Mouse (Mus musculus): ENCODE results near the gene P2ry12. TPM values are rescaled to one million over a fixed set of nuclear protein-coding genes. Genes with fewer than 3 reads are reported as not detected.

Gene P2ry12
- polyA plus RNA-seq, 1 experiment: 1.5 TPM

DNA sequence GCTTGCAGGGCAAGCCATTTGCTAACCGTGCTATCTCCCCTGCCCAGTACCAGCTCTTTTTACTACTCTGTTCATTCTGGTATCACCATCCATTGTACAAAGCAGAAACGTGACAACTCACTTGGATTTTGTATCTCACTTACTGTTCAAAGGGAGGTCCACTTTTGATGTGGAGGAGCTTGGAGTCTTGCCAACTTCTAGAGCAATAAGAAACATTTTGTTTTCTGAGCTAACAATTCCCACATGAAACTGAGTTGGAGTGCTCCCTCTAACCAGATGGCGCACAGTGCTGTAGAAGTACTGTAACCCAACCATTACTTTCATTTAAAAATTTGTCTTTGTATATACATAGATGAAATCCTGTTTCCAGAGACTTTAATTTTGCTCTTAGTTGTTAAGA lies 31.8 kb downstream of the P2ry12 start:
- H3K27ac ChIP-seq (ENCODE audit: insufficient read depth, low read depth, low read length): no peak overlapping the region
- no peaks in the 10 kb centered on the region for H3K27me3 ChIP-seq (replicated peaks; ENCODE audit: control insufficient read depth, insufficient read depth, low read length)
- no peak for TF ChIP-seq CTCF (conservative IDR thresholded peaks at IDR 0.05; ENCODE audit: insufficient read depth, insufficient read length, low read depth, low read length)
- no peak for TF ChIP-seq POLR2A (IDR thresholded peaks at IDR 0.05; ENCODE audit: low read depth, low read length)
- WGBS: 79% methylated on average over 3 of the region's 3 CpGs
- 0 out of 2 replicates have a peak, but pooled peaks cover 2% of the 10 kb centered on the region for H3K4me1 ChIP-seq (ENCODE audit: control insufficient read depth, insufficient read depth, low read length)
- no peak overlapping the region for H3K4me3 ChIP-seq (ENCODE audit: insufficient read depth, low read depth, low read length)
- no peak for DNase-seq
- no peaks in the 10 kb centered on the region for H3K36me3 ChIP-seq (ENCODE audit: control insufficient read depth, insufficient read depth, low read length)

DNA sequence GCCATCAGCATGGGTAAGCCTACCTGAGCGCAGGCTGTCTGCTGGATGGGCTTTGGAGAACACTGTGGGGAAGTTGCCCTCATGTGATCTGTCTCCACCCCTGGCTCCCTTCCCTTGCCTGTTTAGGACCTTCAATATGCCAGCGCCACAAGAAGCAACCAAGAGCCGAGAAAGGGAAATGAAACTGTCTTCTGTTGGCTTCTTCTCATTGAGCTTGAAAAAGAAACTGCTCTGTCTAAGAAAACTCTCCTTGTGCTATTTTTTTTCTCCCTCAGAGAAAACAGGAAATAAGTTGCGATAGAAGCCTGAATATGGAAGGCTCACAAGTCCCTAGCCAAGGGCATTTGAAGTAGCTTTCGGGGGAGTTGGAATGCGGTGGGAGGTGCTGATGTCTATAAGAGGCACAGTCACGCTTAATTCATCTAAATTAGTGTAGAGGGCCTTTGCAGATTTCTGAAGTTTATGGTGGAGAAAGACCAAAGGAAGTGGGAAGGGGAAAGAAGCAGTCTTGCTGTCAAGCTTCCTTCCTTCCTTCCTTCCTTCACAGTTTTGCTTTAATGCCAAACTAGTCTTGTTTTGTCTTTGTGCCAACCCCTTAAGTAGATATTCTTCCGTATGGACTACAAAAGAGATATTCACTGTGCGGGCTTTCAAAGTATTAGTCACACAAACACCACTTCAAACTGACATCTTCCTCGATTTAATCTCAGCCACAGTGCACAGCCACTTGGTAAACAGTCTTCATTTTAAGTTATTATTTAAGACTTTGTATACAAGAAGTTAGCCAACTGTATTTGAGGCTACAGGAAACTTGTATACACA lies 33.7 kb downstream of the P2ry12 start:
- TF ChIP-seq POLR2A (IDR thresholded peaks at IDR 0.05; ENCODE audit: low read depth, low read length): no peak
- no peak for TF ChIP-seq CTCF (conservative IDR thresholded peaks at IDR 0.05; ENCODE audit: insufficient read depth, insufficient read length, low read depth, low read length)
- Histone ChIP-seq H3K4me1 (ENCODE audit: control insufficient read depth, insufficient read depth, low read length) (0 out of 2 replicates have a peak, but pooled peaks cover 2% of the 10 kb centered on the region), H3K27ac (ENCODE audit: insufficient read depth, low read depth, low read length) (peak overlapping the region; percentile 80), H3K4me3 (ENCODE audit: insufficient read depth, low read depth, low read length) (no peak overlapping the region), H3K36me3 (ENCODE audit: control insufficient read depth, insufficient read depth, low read length) (no peaks in the 10 kb centered on the region), H3K27me3 (replicated peaks; ENCODE audit: control insufficient read depth, insufficient read depth, low read length) (no peaks in the 10 kb centered on the region)
- 40% methylated on average over 10 of the region's 10 CpGs for WGBS
- peak; percentile 53 for DNase-seq

DNA sequence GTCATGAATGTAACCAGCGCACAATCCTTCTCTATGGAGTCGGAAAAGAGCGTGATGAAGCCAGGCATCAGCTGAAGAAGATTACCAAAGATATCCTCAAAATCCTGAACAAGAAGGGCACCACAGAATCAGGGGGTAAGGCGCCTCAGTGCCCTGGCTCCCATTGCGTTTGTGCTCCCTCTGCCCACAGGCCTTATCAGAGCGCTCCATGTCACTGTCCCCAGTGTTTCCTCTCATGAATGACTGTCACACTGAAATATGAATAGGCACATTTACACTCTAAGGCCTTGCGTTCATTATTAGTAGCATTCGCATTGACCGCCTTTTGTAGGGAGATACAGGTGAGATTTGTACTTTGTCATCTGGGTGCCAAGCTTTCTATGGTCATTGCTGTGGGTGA lies 35.0 kb downstream of the P2ry12 start:
- 0 out of 2 replicates have a peak, but pooled peaks cover 2% of the 10 kb centered on the region for H3K4me1 ChIP-seq (ENCODE audit: control insufficient read depth, insufficient read depth, low read length)
- no peaks in the 10 kb centered on the region for H3K36me3 ChIP-seq (ENCODE audit: control insufficient read depth, insufficient read depth, low read length)
- WGBS: 96% methylated on average over 9 of the region's 9 CpGs
- no peak for TF ChIP-seq POLR2A (IDR thresholded peaks at IDR 0.05; ENCODE audit: low read depth, low read length)
- no peak for TF ChIP-seq CTCF (conservative IDR thresholded peaks at IDR 0.05; ENCODE audit: insufficient read depth, insufficient read length, low read depth, low read length)
- no peaks in the 10 kb centered on the region for H3K27me3 ChIP-seq (replicated peaks; ENCODE audit: control insufficient read depth, insufficient read depth, low read length)
- H3K27ac ChIP-seq (ENCODE audit: insufficient read depth, low read depth, low read length): no peak overlapping the region
- no peak for DNase-seq
- H3K4me3 ChIP-seq (ENCODE audit: insufficient read depth, low read depth, low read length): no peak overlapping the region

DNA sequence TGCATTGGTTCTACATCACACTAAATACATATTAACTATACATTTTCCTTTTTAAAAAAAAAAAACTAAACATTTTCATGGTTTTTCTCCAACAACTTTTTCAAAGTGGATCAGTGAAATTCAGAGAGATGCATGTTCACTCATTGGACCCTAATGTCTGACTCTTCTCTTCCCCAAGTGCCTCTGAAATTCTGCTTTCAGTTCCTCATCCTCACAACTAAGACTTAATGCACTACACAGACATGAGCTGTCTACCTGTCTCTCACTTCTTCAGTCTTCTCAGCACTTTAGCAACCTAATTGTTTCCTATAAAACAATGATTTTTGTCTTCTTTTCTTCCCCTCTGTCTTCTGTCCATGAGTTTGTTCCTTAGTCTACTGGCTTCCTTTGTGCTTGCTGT lies 37.3 kb downstream of the P2ry12 start:
- Histone ChIP-seq H3K4me1 (ENCODE audit: control insufficient read depth, insufficient read depth, low read length) (0 out of 2 replicates have a peak, but pooled peaks cover 2% of the 10 kb centered on the region), H3K27ac (ENCODE audit: insufficient read depth, low read depth, low read length) (no peak overlapping the region), H3K36me3 (ENCODE audit: control insufficient read depth, insufficient read depth, low read length) (no peaks in the 10 kb centered on the region), H3K27me3 (replicated peaks; ENCODE audit: control insufficient read depth, insufficient read depth, low read length) (no peaks in the 10 kb centered on the region), H3K4me3 (ENCODE audit: insufficient read depth, low read depth, low read length) (no peak overlapping the region)
- TF ChIP-seq POLR2A (IDR thresholded peaks at IDR 0.05; ENCODE audit: low read depth, low read length) (no peak), CTCF (conservative IDR thresholded peaks at IDR 0.05; ENCODE audit: insufficient read depth, insufficient read length, low read depth, low read length) (no peak)
- DNase-seq: no peak

DNA sequence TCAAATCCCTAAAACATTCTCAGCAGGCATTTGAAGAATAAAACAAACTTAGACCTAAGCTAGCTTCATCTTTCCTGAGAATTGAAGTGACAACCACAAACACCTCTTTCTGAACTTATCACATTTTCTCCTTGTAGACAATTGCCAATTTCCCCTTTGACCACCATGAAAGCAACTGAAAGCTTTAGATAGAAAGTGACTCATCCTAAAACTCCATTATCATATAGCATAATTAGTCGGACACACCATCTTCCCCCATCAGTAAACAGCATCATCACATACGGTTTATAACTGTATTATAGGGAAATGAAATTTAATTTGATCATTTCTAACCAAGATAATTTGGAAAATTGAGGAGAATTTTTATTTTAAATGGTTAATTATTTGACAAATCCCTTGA lies 40.4 kb downstream of the P2ry12 start:
- Histone ChIP-seq H3K27ac (ENCODE audit: insufficient read depth, low read depth, low read length) (no peak overlapping the region), H3K4me3 (ENCODE audit: insufficient read depth, low read depth, low read length) (no peak overlapping the region), H3K4me1 (ENCODE audit: control insufficient read depth, insufficient read depth, low read length) (no peaks in the 10 kb centered on the region), H3K36me3 (ENCODE audit: control insufficient read depth, insufficient read depth, low read length) (no peaks in the 10 kb centered on the region), H3K27me3 (replicated peaks; ENCODE audit: control insufficient read depth, insufficient read depth, low read length) (no peaks in the 10 kb centered on the region)
- no peak for DNase-seq
- TF ChIP-seq CTCF (conservative IDR thresholded peaks at IDR 0.05; ENCODE audit: insufficient read depth, insufficient read length, low read depth, low read length): no peak
- 86% methylated on average over 2 of the region's 2 CpGs for WGBS

DNA sequence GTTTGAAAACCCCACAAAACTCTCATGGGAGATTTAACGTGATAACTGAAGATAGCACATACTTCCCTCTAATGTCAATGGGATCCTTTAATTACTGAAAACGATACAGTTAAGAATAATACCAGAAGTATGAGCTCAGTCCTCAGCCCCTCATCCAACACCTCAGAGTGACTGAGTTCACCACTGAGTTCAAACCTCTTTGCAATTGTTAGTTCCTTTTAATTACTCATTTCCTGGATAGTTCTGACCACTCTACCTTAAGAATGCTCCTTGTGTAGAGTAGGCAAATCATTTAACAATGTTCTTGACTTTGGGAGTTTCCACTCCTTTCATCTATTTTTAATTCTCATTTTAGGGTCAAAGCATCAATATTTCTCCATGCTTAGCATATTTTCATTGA lies 43.3 kb downstream of the P2ry12 start:
- TF ChIP-seq CTCF (conservative IDR thresholded peaks at IDR 0.05; ENCODE audit: insufficient read depth, insufficient read length, low read depth, low read length) (no peak), POLR2A (IDR thresholded peaks at IDR 0.05; ENCODE audit: low read depth, low read length) (no peak)
- H3K27me3 ChIP-seq (replicated peaks; ENCODE audit: control insufficient read depth, insufficient read depth, low read length): no peaks in the 10 kb centered on the region
- 72% methylated on average over 2 of the region's 2 CpGs for WGBS
- no peaks in the 10 kb centered on the region for H3K36me3 ChIP-seq (ENCODE audit: control insufficient read depth, insufficient read depth, low read length)
- no peak overlapping the region for H3K27ac ChIP-seq (ENCODE audit: insufficient read depth, low read depth, low read length)
- no peak overlapping the region for H3K4me3 ChIP-seq (ENCODE audit: insufficient read depth, low read depth, low read length)
- no peak for DNase-seq
- no peaks in the 10 kb centered on the region for H3K4me1 ChIP-seq (ENCODE audit: control insufficient read depth, insufficient read depth, low read length)

DNA sequence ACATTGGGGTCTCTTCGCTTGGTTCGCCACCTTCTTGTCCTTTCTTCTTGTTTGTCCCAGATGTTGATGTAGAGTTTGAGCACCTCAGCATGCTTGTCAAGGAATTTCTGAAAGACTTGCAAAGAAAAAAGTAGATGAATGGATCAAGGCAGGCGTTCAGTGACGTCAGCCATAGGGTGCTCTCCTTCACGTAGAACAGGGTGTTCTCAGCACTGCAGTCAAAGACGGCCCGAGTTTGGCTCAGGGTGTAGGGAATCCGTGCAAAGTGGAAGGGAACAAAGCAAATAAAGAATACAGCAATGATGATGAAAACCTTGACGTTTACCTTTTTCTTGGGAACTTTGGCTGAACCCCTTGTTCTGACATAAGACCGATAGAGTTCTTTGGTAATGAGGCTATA lies 45.5 kb downstream of the P2ry12 start:
- Histone ChIP-seq H3K36me3 (ENCODE audit: control insufficient read depth, insufficient read depth, low read length) (no peaks in the 10 kb centered on the region), H3K27me3 (replicated peaks; ENCODE audit: control insufficient read depth, insufficient read depth, low read length) (no peaks in the 10 kb centered on the region), H3K27ac (ENCODE audit: insufficient read depth, low read depth, low read length) (no peak overlapping the region), H3K4me1 (ENCODE audit: control insufficient read depth, insufficient read depth, low read length) (no peaks in the 10 kb centered on the region), H3K4me3 (ENCODE audit: insufficient read depth, low read depth, low read length) (no peak overlapping the region)
- 93% methylated on average over 10 of the region's 10 CpGs for WGBS
- no peak for TF ChIP-seq CTCF (conservative IDR thresholded peaks at IDR 0.05; ENCODE audit: insufficient read depth, insufficient read length, low read depth, low read length)
- DNase-seq: no peak
